Mouse (Mus musculus): ENCODE results near the gene Mrs2. TPM values are rescaled to one million over a fixed set of nuclear protein-coding genes. Genes with fewer than 3 reads are reported as not detected.
"Not testable (repeated sequence)": the region's sequence is repeated elsewhere in the genome, so short reads cannot be mapped to it uniquely, and the experiment has no call there.

Gene Mrs2
- polyA plus RNA-seq, 1 experiment from 2014 or later, result 18.5 TPM

DNA sequence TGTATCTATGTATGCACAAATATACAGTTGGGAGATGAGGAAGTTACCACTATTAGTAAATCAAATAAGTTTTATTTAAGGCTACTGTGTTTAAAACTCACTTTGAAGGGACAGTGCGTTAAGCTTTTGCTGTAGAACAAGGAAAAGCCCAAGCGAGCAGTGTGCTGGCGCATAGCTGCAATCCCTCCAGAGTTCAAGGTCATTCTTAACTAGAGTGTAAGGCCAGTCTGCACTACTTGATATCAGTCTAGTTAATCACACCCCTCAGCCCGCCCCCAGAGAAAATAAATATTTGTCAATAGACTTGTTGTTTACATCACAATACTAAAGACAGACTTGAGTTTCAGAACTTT, 337 bp upstream of the Mrs2 start:
- Histone ChIP-seq H3K36me3 (peaks cover 8% of the 10 kb centered on the region; the same call in 1 of the 2 replicates), H3K27ac (peak overlapping the region; percentile 95), H3K4me1 (peaks cover 11% of the 10 kb centered on the region), H3K4me3 (peak overlapping the region; percentile 76), H3K27me3 (ENCODE audit: insufficient read depth, poor library complexity, severe bottlenecking) (no peaks in the 10 kb centered on the region), H3K9me3 (no peaks in the 10 kb centered on the region)
- 42% methylated on average over 4 of the region's 4 CpGs for WGBS
- DNase-seq (ENCODE audit: low spot score), result no peak

DNA sequence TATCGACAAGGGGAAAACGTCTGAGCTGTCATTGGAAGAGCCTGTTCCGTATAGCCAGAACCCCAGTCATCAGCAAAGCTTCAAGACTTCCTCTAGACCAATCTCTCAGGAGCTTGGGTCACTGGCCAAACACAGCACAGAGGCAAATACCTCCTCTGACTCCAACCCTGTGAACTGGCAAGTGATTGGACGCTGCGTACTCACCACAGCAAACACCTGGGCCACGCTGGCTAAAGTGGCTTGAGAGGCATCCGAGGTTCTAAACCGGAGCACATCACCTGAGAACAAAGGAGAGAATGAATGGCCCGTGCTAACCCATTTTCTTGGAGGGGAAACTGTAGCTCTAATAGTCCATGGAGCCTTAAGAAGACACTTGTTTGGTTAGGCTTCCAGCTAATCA, 1.9 kb downstream of the Mrs2 start:
- WGBS, result 91% methylated on average over 9 of the region's 9 CpGs
- Histone ChIP-seq H3K27me3 (ENCODE audit: insufficient read depth, poor library complexity, severe bottlenecking) (no peaks in the 10 kb centered on the region), H3K36me3 (peaks cover 8% of the 10 kb centered on the region; the same call in 1 of the 2 replicates), H3K4me1 (peaks cover 11% of the 10 kb centered on the region), H3K4me3 (no peak overlapping the region), H3K9me3 (no peaks in the 10 kb centered on the region), H3K27ac (no peak overlapping the region)
- peak; percentile 69 for DNase-seq (ENCODE audit: low spot score)

DNA sequence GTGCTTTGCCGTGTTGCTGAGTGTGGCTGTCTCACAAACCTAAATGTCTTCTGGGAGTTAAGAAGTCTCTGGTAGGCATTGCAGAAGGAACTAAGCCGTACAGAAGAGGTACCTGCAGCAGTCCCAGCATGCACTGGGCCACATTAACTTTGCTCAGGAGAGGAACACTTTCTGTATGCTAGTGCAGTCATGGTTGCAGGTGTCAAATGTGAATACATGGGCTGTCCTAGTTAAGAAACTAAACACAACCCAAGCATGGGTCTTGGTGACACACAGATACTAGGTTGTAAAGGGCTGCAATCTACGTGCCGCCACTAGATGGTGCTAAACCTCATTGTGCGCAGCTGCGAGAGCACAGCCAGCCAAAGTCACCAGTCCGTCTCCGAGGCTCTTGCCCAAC, 13.1 kb downstream of the Mrs2 start:
- WGBS, result 88% methylated on average over 8 of the region's 8 CpGs

DNA sequence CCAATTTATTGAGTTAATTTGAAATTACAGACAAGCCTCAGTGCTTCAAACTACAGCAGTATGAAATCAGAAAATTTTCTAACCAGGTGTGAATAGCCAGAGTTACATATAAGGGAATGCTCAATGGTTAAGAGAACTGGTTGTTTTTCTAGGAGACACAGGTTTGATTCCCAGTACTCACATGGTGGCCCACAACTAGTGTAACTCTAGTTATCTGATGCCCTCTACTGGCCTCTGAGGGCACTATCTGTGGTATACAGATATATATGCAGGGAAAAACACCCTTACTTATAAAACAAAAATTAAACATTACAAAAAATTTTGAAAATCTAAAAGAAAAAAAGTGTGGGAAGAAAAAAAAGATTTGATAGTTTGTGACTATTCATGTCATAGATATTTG, 17.2 kb downstream of the Mrs2 start:
- peaks cover 62% of the 10 kb centered on the region for H3K36me3 ChIP-seq
- no peak overlapping the region for H3K27ac ChIP-seq
- H3K4me3 ChIP-seq, result no peak overlapping the region
- H3K27me3 ChIP-seq (ENCODE audit: insufficient read depth, poor library complexity, severe bottlenecking), result no peaks in the 10 kb centered on the region
- no peaks in the 10 kb centered on the region for H3K4me1 ChIP-seq
- no peaks in the 10 kb centered on the region for H3K9me3 ChIP-seq
- no peak for DNase-seq (ENCODE audit: low spot score)

More for the DNA sequence above, 13.1 kb downstream of the Mrs2 start:
- Histone ChIP-seq H3K36me3 (peaks cover 30% of the 10 kb centered on the region), H3K27ac (no peak overlapping the region), H3K9me3 (no peaks in the 10 kb centered on the region), H3K4me3 (no peak overlapping the region), H3K27me3 (ENCODE audit: insufficient read depth, poor library complexity, severe bottlenecking) (no peaks in the 10 kb centered on the region), H3K4me1 (no peaks in the 10 kb centered on the region)
- peak; percentile 63 for DNase-seq (ENCODE audit: low spot score)

DNA sequence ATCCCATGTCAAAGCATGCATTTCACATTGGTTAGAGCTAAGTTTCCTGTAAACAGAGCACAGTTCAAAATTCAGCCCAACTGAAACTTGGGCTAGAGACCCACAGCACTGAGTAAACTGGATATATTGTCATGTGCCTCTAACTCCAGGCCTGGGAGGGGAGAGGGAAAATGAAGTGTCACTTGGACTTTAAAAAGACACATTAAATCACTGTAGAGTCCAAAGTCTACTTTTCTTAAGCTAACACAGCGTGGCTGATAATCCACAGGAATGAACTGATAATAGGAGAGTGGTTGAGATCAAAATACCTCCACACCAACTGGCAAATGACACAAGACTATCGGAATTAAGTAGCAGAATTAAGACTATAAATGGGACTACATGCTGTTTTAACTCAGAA, 20.6 kb downstream of the Mrs2 start:
- no peak for DNase-seq (ENCODE audit: low spot score)
- H3K4me3 ChIP-seq, result no peak overlapping the region

DNA sequence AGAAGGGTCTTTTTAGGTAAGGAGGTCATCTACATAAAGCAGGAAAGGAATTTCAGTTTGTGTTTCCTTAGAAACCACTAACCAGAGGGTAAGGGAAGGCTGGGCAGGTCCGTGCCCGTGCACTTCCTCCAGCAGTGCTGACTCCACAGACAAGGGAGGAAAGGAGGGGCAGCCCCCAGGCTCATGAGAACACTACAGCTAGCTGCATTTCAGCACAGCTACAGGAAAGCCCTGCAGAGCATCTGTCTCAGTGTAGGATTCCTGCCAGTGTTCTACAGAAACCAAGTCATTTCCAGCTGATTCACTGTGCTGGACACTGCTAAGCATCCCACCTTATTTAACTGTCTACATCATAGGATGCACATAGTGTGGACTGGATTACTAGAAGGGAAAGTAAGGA, 27.0 kb downstream of the Mrs2 start:
- DNase-seq (ENCODE audit: low spot score), result no peak

More for the DNA sequence above, 20.6 kb downstream of the Mrs2 start:
- Histone ChIP-seq H3K36me3 (peaks cover 81% of the 10 kb centered on the region), H3K27me3 (ENCODE audit: insufficient read depth, poor library complexity, severe bottlenecking) (no peaks in the 10 kb centered on the region), H3K9me3 (no peaks in the 10 kb centered on the region), H3K4me1 (no peaks in the 10 kb centered on the region), H3K27ac (no peak overlapping the region)
- 80% methylated on average over 2 of the region's 2 CpGs for WGBS

DNA sequence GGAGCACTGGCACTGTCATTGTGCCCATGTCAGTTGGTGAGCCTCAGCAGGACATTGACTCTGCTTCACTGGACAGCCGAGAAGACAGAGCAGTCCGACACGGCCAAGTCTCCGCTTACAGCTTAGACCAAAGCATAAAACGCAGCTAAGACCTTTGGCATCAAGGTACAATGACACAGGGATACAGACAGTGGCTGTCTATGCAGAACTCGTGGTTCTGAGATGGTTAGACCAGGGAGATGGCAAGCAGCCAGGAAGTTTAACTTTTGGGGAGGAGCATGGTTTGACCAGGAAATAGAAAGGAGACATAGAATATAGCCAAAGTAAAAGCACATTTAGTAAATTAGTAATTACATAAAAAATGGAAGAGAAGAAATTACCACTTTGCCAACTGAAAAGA, 31.2 kb downstream of the Mrs2 start:
- Histone ChIP-seq H3K4me3 (no peak overlapping the region), H3K9me3 (no peaks in the 10 kb centered on the region), H3K36me3 (peaks cover 35% of the 10 kb centered on the region), H3K27ac (no peak overlapping the region), H3K27me3 (ENCODE audit: insufficient read depth, poor library complexity, severe bottlenecking) (no peaks in the 10 kb centered on the region), H3K4me1 (no peaks in the 10 kb centered on the region)
- no peak for DNase-seq (ENCODE audit: low spot score)
- 83% methylated on average over 6 of the region's 6 CpGs for WGBS

More for the DNA sequence above, 27.0 kb downstream of the Mrs2 start:
- H3K4me3 ChIP-seq, result no peak overlapping the region
- H3K4me1 ChIP-seq, result no peaks in the 10 kb centered on the region
- no peak overlapping the region for H3K27ac ChIP-seq
- no peaks in the 10 kb centered on the region for H3K9me3 ChIP-seq
- 44% methylated on average over 2 of the region's 2 CpGs for WGBS
- no peaks in the 10 kb centered on the region for H3K27me3 ChIP-seq (ENCODE audit: insufficient read depth, poor library complexity, severe bottlenecking)
- H3K36me3 ChIP-seq, result peaks cover 76% of the 10 kb centered on the region

DNA sequence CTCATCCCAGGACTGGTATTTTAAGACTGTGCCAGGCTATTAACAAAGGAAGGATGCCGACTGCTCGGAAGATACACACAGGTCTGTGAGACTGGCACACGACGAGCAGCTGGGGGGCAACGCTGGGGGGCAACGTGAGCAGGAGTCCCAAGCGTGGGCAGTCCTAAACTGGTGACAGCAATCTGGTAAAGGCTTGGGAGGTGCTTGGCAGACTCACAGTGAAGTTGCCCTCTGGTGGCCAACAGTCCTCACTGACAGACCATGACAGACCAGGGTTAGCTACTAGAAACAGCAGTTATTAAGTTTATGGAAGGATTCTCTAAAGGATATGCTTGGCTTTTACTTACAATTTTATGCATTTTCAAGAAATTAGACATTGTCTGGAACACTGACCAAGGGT, 31.8 kb downstream of the Mrs2 start:
- WGBS, result 31% methylated on average over 7 of the region's 7 CpGs
- Histone ChIP-seq H3K4me1 (no peaks in the 10 kb centered on the region), H3K27ac (no peak overlapping the region), H3K9me3 (no peaks in the 10 kb centered on the region), H3K36me3 (peaks cover 29% of the 10 kb centered on the region), H3K27me3 (ENCODE audit: insufficient read depth, poor library complexity, severe bottlenecking) (no peaks in the 10 kb centered on the region), H3K4me3 (no peak overlapping the region)
- no peak for DNase-seq (ENCODE audit: low spot score)

DNA sequence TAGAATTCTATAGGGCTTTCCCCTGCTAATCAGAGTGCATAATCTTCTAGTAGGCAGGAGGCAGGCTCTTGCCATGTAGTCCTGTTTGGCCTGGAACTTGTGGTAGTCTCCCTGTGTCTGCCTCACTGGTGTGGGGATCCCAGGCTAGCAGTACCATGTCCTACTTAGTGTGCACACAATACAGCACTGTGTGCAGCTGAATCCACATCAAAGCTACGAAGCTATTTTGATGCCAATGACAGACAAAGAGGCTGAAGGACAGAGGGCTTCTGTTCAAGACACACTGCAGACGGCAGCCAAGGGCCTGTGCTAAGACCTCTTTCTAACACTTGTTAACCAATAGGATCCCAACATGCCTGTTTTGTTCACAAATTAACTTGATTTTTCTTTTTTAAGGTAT, 34.7 kb downstream of the Mrs2 start:
- 62% methylated on average over 2 of the region's 2 CpGs for WGBS
- H3K9me3 ChIP-seq, result no peaks in the 10 kb centered on the region
- no peak overlapping the region for H3K27ac ChIP-seq
- H3K27me3 ChIP-seq (ENCODE audit: insufficient read depth, poor library complexity, severe bottlenecking), result no peaks in the 10 kb centered on the region
- peaks cover 5% of the 10 kb centered on the region for H3K4me1 ChIP-seq
- no peak for DNase-seq (ENCODE audit: low spot score)
- H3K36me3 ChIP-seq, result peaks cover 9% of the 10 kb centered on the region; the same call in 1 of the 2 replicates
- no peak overlapping the region for H3K4me3 ChIP-seq

DNA sequence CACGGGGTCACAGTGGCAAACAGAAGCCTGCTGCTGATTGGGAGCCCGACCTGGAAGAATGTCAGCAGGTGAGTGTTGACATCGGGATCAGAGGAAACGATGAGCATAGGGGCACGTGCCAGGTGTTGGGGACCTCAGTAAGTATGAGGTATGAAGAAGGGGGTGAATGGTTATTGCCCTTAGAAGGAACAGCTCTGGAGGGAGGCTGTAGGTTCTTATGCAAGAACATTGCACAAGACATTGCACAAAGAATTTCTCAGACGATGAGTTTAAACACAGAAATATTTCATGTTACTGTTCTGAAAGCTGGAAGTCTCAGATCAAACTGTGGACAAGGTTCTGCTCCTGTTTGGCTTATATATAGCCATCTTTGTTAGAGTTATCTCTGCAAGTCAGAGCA, 39.1 kb downstream of the Mrs2 start:
- no peak for DNase-seq (ENCODE audit: low spot score)
- 89% methylated on average over 6 of the region's 6 CpGs for WGBS
- Histone ChIP-seq H3K27ac (no peak overlapping the region), H3K9me3 (no peaks in the 10 kb centered on the region), H3K36me3 (no peaks in the 10 kb centered on the region), H3K27me3 (ENCODE audit: insufficient read depth, poor library complexity, severe bottlenecking) (no peaks in the 10 kb centered on the region), H3K4me3 (no peak overlapping the region), H3K4me1 (peaks cover 5% of the 10 kb centered on the region)

DNA sequence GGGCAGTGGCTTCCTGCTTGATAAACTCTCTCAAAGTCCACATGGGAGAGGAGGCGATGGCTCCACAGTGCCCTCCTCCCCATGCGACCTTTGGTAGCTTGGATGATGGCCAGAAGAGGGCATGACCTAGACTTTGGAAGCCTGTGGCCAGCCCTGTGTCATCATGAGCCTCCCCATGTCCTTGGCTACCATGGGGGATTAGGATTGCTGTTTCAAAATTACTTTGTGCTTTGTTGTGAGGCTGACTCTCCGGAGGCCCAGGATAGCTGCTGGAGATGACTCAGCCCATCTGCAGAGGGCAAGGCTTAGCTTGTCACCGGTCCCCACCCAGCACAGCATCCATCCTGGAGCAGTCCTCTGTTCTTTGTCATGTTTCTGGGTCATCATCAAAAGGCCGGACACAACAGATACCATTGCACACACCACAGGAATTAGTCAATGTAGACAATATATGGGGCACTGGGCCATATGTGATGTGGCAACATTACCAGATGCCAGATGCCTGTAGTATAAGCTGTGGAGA, 42.3 kb downstream of the Mrs2 start:
- no peaks in the 10 kb centered on the region for H3K9me3 ChIP-seq
- H3K4me1 ChIP-seq, result peaks cover 5% of the 10 kb centered on the region
- H3K36me3 ChIP-seq, result no peaks in the 10 kb centered on the region
- no peak overlapping the region for H3K4me3 ChIP-seq
- DNase-seq (ENCODE audit: low spot score), result no peak
- H3K27ac ChIP-seq, result no peak overlapping the region
- H3K27me3 ChIP-seq (ENCODE audit: insufficient read depth, poor library complexity, severe bottlenecking), result no peaks in the 10 kb centered on the region
- WGBS, result 84% methylated on average over 5 of the region's 5 CpGs

DNA sequence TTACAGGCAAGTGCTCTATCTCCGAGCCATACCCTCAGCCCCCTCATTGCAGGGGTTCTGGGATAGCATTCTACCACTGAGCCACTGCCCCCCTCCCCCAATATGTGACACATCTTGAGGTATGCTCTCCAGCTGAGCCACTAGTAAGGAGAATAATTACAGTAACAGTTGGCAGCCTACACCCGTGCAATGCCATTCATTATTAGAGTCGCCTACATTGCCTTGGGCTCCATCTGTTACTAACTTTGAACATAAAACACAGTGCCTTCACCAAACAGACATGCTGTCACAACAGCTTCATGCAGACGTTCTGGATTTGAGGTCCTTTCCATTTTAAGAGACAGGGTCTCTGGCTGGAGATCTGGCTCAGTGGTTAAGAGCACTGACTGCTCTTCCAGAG, 43.8 kb downstream of the Mrs2 start:
- DNase-seq (ENCODE audit: low spot score), result no peak
- Histone ChIP-seq H3K27me3 (ENCODE audit: insufficient read depth, poor library complexity, severe bottlenecking) (no peaks in the 10 kb centered on the region), H3K36me3 (no peaks in the 10 kb centered on the region), H3K9me3 (no peaks in the 10 kb centered on the region), H3K4me3 (no peak overlapping the region), H3K27ac (no peak overlapping the region), H3K4me1 (no peaks in the 10 kb centered on the region)
- 69% methylated on average over 4 of the region's 4 CpGs for WGBS

DNA sequence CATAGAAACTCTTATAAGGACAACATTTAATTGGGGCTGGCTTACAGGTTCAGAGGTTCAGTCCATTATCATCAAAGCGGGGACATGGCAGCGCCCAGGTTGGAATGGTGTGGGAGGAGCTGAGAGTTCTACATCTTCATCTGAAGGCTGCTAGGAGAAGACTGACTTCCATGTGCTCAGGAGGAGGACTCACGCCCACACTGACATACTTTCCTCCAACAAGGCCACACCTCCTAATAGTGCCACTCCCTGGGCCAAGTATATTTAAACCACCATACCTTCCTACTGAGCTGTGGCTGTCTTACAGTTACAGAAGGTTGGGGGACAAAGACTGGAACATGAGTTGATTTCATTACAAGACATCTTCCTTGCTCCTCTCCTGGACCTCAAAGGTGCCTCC, 48.4 kb downstream of the Mrs2 start:
- not testable (repeated sequence) for H3K9me3 ChIP-seq; H3K4me1 ChIP-seq; DNase-seq (ENCODE audit: low spot score); H3K36me3 ChIP-seq; H3K4me3 ChIP-seq; H3K27me3 ChIP-seq (ENCODE audit: insufficient read depth, poor library complexity, severe bottlenecking); H3K27ac ChIP-seq
- WGBS, result 77% methylated on average over 3 of the region's 3 CpGs

DNA sequence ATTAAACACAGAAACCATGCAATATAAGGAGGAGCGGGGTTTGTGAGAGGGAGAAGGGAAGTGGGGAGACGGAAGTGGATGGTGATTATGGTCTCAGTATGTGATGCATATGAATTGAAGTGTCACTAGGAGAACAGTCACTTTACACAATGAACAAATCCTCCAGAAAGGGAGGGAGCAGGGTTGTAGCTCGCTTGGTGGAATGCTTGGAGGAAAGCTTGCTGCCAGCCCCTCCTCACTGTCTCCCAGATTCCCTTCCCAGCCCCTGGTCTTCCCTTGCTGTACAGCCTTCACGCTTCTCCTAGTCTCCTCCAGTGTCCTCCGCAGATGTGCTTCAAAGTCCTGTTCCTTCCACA, 54.4 kb downstream of the Mrs2 start:
- peak overlapping the region; percentile 51 for H3K4me3 ChIP-seq

More for the DNA sequence above, 54.4 kb downstream of the Mrs2 start:
- H3K36me3 ChIP-seq, result no peaks in the 10 kb centered on the region
- DNase-seq (ENCODE audit: low spot score), result no peak
- WGBS, result 36% methylated on average over 5 of the region's 5 CpGs
- peaks cover 16% of the 10 kb centered on the region; the same call in 1 of the 2 replicates for H3K27me3 ChIP-seq (ENCODE audit: insufficient read depth, poor library complexity, severe bottlenecking)
- no peaks in the 10 kb centered on the region for H3K9me3 ChIP-seq
- no peak overlapping the region for H3K27ac ChIP-seq
- peaks cover 8% of the 10 kb centered on the region; the same call in 1 of the 2 replicates for H3K4me1 ChIP-seq
